Mouse (Mus musculus) liver, embryonic 14.5 days (tissue): ENCODE measurements around the gene Arl6ip4. TPM values are rescaled to one million over a fixed set of nuclear protein-coding genes. Genes with fewer than 3 reads are reported as not detected.

Source experiments
- ATAC-seq: fragments of 200-750 bp; cut with Nextera tagmentation; 2 replicates; pipeline ENCODE4 v1.8.0; 2017; ENCODE audit warnings: moderate number of reproducible peaks, mild to moderate bottlenecking, moderate library complexity; ENCODE audit not compliant: insufficient read depth
- DNase-seq, 3 experiments: peaks; one replicate each; pipeline ENCODE4 v3.0.0-alpha.2; 2012 to 2013; ENCODE audit warnings: low read depth in 3 of 3, low spot score in 3 of 3
- H3K27ac ChIP-seq: fragments of 300-500 bp; sonication (generic); 2 replicates; pipeline ENCODE4 v1.5.1; 2014; ENCODE audit warnings: moderate library complexity, mild to moderate bottlenecking, control low read depth, inconsistent platforms
- H3K27me3 ChIP-seq: fragments of 300-500 bp; sonication (generic); 2 replicates; pipeline ENCODE4 v1.6.1; 2014; ENCODE audit warnings: mild to moderate bottlenecking, low read length, moderate library complexity; ENCODE audit not compliant: control insufficient read depth, insufficient read depth
- H3K36me3 ChIP-seq: fragments of 300-500 bp; sonication (generic); replicated peaks from 2 replicates; pipeline ENCODE4 v1.6.1; 2014; ENCODE audit warnings: low read depth; ENCODE audit not compliant: control insufficient read depth, insufficient read depth
- H3K4me1 ChIP-seq, 2 experiments: fragments of 200-500 bp in 1 of 2; fragments of 300-500 bp in 1 of 2; sonication (generic) in 1 of 2; replicated peaks; 2 replicates each; pipeline ENCODE4 v1.6.1; 2012 to 2014; ENCODE audit warnings: antibody characterized with exemption in 1 of 2, inconsistent platforms in 1 of 2, low read length in 1 of 2; ENCODE audit not compliant: control insufficient read depth in 2 of 2, insufficient read depth in 2 of 2
- H3K4me2 ChIP-seq: fragments of 300-500 bp; sonication (generic); 2 replicates; pipeline ENCODE4 v1.6.1; 2014; ENCODE audit warnings: low read depth, mild to moderate bottlenecking, control low read depth, moderate library complexity
- H3K4me3 ChIP-seq, 2 experiments: fragments of 200-500 bp in 1 of 2; fragments of 300-500 bp in 1 of 2; sonication (generic) in 1 of 2; 2 replicates each; pipeline ENCODE4 v1.5.1; 2012 to 2014; ENCODE audit warnings: low read depth in 2 of 2, low read length in 2 of 2, mild to moderate bottlenecking in 2 of 2, control low read depth in 1 of 2, inconsistent platforms in 1 of 2, moderate library complexity in 1 of 2; ENCODE audit not compliant: insufficient read depth in 1 of 2
- H3K9ac ChIP-seq: fragments of 300-500 bp; sonication (generic); replicated peaks from 2 replicates; pipeline ENCODE4 v1.6.1; 2014; ENCODE audit warnings: mild to moderate bottlenecking, control low read depth, moderate library complexity
- H3K9me3 ChIP-seq: fragments of 300-500 bp; sonication (generic); 2 replicates; pipeline ENCODE4 v1.6.1; 2016; ENCODE audit warnings: low read length, mixed read lengths; ENCODE audit not compliant: control insufficient read depth
- CTCF ChIP-seq: IDR thresholded peaks from 2 replicates; pipeline ENCODE4 v1.5.1; 2016; ENCODE audit warnings: antibody characterized with exemption, low read depth, control low read depth
- EP300 ChIP-seq: IDR thresholded peaks from 2 replicates; pipeline ENCODE4 v1.6.1; 2016; ENCODE audit warnings: antibody characterized with exemption, low read depth
- WGBS: fragments of 180-500 bp; shearing (Covaris S2); extraction: QIAGEN DNeasy Blood & Tissue Kit; methylation state at CpG from one replicate; pipeline ENCODE4 v1.1.7; 2014; ENCODE audit not compliant: insufficient replicate concordance; 5-methylcytosine and 5-hydroxymethylcytosine counted together
- polyA plus RNA-seq, 2 experiments: library from polyadenylated mRNA; depleted of rRNA in 1 of 2; stranded (reverse) in 1 of 2; unstranded in 1 of 2; fragments of >200 nt; fragmentation: Nextera tagmentation in 1 of 2; extraction: Ambion mirVana in 1 of 2; gene quantifications; 2 replicates each; pipeline versions ENCODE4 v1.2.1 to v1.2.3; 2012 to 2014

The Arl6ip4 gene
- polyA plus RNA-seq, 2 experiments = 50.6 to 52.2 TPM

- H3K36me3 ChIP-seq = no peaks in the 10 kb centered on the region; the same call in 1 of the 2 replicates
- H3K27me3 ChIP-seq = no peaks in the 10 kb centered on the region
- no peak for DNase-seq
- peak overlapping the region; percentile 86 for H3K4me2 ChIP-seq
- no peak for ATAC-seq
- H3K27ac ChIP-seq = no peak overlapping the region
- WGBS = 80% methylated on average over 12 of the region's 12 CpGs
- H3K4me1 ChIP-seq = peaks cover 28 to 30% of the 10 kb centered on the region in 2 experiments
- no peak for TF ChIP-seq CTCF
- TF ChIP-seq EP300 = no peak
- H3K9me3 ChIP-seq = no peaks in the 10 kb centered on the region
- peak overlapping the region; percentile 3; the same call in 1 of the 2 replicates for H3K9ac ChIP-seq
- peak overlapping the region; percentile 20 to 31; a peak in 3 of 4 replicates for H3K4me3 ChIP-seq
Measured at GRCm38 (mm10) chr5:124093852-124094604, 21.9 kb upstream of the Arl6ip4 start.

- Histone ChIP-seq H3K36me3 (no peaks in the 10 kb centered on the region), H3K27me3 (no peaks in the 10 kb centered on the region), H3K9ac (peak overlapping the region; percentile 80), H3K9me3 (no peaks in the 10 kb centered on the region), H3K4me1 (peaks cover 28 to 30% of the 10 kb centered on the region in 2 experiments), H3K4me3 (peak overlapping the region; percentile 44 to 73), H3K4me2 (peak overlapping the region; percentile 86), H3K27ac (peak overlapping the region; percentile 81)
- TF ChIP-seq CTCF (no peak), EP300 (no peak)
- ATAC-seq (peak; percentile 78), DNase-seq (peak in 1 of 3 experiments; percentile 62)
- 8% methylated on average over 19 of the region's 19 CpGs for WGBS
Measured at GRCm38 (mm10) chr5:124095077-124095581, 20.8 kb upstream of the Arl6ip4 start.

- Histone ChIP-seq H3K36me3 (no peaks in the 10 kb centered on the region), H3K9ac (peak within 1 kb of the TSS; percentile 80), H3K4me3 (peak within 1 kb of the TSS; percentile 44 to 73), H3K4me1 (peaks cover 28 to 30% of the 10 kb centered on the region in 2 experiments), H3K27me3 (no peaks in the 10 kb centered on the region), H3K4me2 (peak within 1 kb of the TSS; percentile 86), H3K9me3 (no peaks in the 10 kb centered on the region), H3K27ac (peak within 1 kb of the TSS; percentile 81)
- 1% methylated on average over 42 of the region's 42 CpGs for WGBS
- ATAC-seq (peak; percentile 79), DNase-seq (peak; percentile 89 to 97 (median 92))
- TF ChIP-seq EP300 (no peak), CTCF (no peak)
Measured at GRCm38 (mm10) chr5:124095596-124096232, 20.2 kb upstream of the Arl6ip4 start, which contains the start of gene Abcb9. TSS of gene Abcb9 (minus strand) at chr5:124095798.

- H3K27ac ChIP-seq = no peak overlapping the region
- no peak overlapping the region for H3K4me3 ChIP-seq
- H3K4me2 ChIP-seq = no peak overlapping the region
- H3K9me3 ChIP-seq = no peaks in the 10 kb centered on the region
- peaks cover 8 to 12% of the 10 kb centered on the region in 2 experiments for H3K4me1 ChIP-seq
- no peak for DNase-seq
- TF ChIP-seq CTCF (no peak), EP300 (no peak)
- no peak overlapping the region for H3K9ac ChIP-seq
- H3K36me3 ChIP-seq = no peaks in the 10 kb centered on the region
- no peak for ATAC-seq
- WGBS = 71% methylated on average over 2 of the region's 2 CpGs
- no peaks in the 10 kb centered on the region for H3K27me3 ChIP-seq
Measured at GRCm38 (mm10) chr5:124098923-124099322, 17.0 kb upstream of the Arl6ip4 start.
